In the genomic region with DNA sequence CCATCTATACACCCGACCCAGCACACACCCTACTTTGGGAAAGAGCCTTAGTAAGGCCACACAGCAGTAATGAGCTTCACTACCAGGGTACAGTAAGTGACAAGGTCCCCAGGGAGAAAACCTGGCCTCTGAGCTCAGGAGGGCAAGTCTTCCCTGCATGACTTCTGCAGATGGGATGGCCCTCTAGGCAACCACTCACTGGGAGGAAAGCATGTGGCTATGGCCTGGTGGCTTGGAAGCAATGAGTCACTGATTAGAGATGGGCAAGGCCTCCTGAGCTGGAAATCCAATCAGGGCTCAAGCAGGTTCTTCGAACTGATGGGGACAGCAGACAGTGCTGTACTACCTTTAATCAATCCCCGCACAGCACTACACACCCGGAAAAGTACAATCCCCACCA, we compare ENCODE assay signal across 11 mouse cellular contexts. TPM values are rescaled to one million over a fixed set of nuclear protein-coding genes. Genes with fewer than 3 reads are reported as not detected.
DNase-seq lines count a peak whose midpoint lies in the region; ATAC-seq and TF ChIP-seq lines count a peak whose summit lies in the region.
"Had no signal": no experiment of that assay in that cellular context is flagged by ENCODE, and none has a peak within 500 bp of the region (broad histone marks: within the 10 kb centered on the region; RNA-seq: fewer than 3 reads in every experiment).

No protein-coding gene starts in this region.

- no peak for ATAC-seq in embryonic facial prominence, embryonic 13.5 days (ENCODE audit: insufficient number of reproducible peaks, insufficient read depth, low FRiP score, low TSS enrichment, low read depth)
- ATAC-seq in stomach, postnatal 0 days (ENCODE audit: low FRiP score, low TSS enrichment), result peak; percentile 18; the same call in 1 of the 2 replicates

- DNase-seq in embryonic facial prominence, embryonic 10.5 days (ENCODE audit: low spot score), result no peak
- DNase-seq in kidney, adult 2 months, result peak; percentile 26
- no peak for DNase-seq in kidney, postnatal 14 days
- peak; percentile 38 for DNase-seq in testis, postnatal 10 days (ENCODE audit: low spot score)
- DNase-seq in testis, postnatal 14 days (ENCODE audit: low spot score), result no peak
- peak; percentile 48 for DNase-seq in stomach, postnatal 0 days (ENCODE audit: low spot score)
- DNase-seq in thymus, adult 18-20 months, result no peak

- 82% methylated on average over 4 of the region's 4 CpGs for WGBS in embryonic facial prominence, embryonic 13.5 days
- WGBS in embryonic facial prominence, embryonic 10.5 days, result 88% methylated on average over 4 of the region's 4 CpGs
- 64% methylated on average over 4 of the region's 4 CpGs for WGBS in kidney, adult 2 months
- WGBS in stomach, postnatal 0 days, result 75% methylated on average over 4 of the region's 4 CpGs

- no peaks in the 10 kb centered on the region for H3K9me3 ChIP-seq in embryonic facial prominence, embryonic 13.5 days
- H3K9me3 ChIP-seq in embryonic facial prominence, embryonic 10.5 days, result 0 out of 2 replicates have a peak, but pooled peaks cover 2% of the 10 kb centered on the region
- no peaks in the 10 kb centered on the region for H3K9me3 ChIP-seq in stomach, postnatal 0 days (ENCODE audit: control insufficient read depth, low read length)
- H3K9me3 ChIP-seq: liver, embryonic 15.5 days had no signal

- H3K4me3 ChIP-seq in embryonic facial prominence, embryonic 13.5 days, result no peak overlapping the region
- H3K4me3 ChIP-seq in embryonic facial prominence, embryonic 10.5 days, result no peak overlapping the region
- no peak overlapping the region for H3K4me3 ChIP-seq in kidney, adult 2 months (ENCODE audit: insufficient read depth, low read depth, low read length)
- H3K4me3 ChIP-seq in stomach, postnatal 0 days (ENCODE audit: low read depth, low read length), result no peak overlapping the region
- H3K4me3 ChIP-seq: liver, embryonic 15.5 days had no signal

- TF ChIP-seq EP300 in stomach, postnatal 0 days (optimal IDR thresholded peaks at IDR 0.05), result no peak

- H3K4me1 ChIP-seq in embryonic facial prominence, embryonic 13.5 days, result peaks cover 53% of the 10 kb centered on the region
- H3K4me1 ChIP-seq in embryonic facial prominence, embryonic 10.5 days, result peaks cover 53% of the 10 kb centered on the region
- peaks cover 31% of the 10 kb centered on the region for H3K4me1 ChIP-seq in kidney, adult 2 months (ENCODE audit: control insufficient read depth, insufficient read depth, low read length)
- H3K4me1 ChIP-seq in stomach, postnatal 0 days (replicated peaks; ENCODE audit: control insufficient read depth, insufficient read depth), result peaks cover 2% of the 10 kb centered on the region; the same call in 1 of the 2 replicates

- no peaks in the 10 kb centered on the region for H3K27me3 ChIP-seq in embryonic facial prominence, embryonic 13.5 days
- H3K27me3 ChIP-seq in embryonic facial prominence, embryonic 10.5 days (replicated peaks; ENCODE audit: low read depth, poor library complexity, severe bottlenecking), result no peaks in the 10 kb centered on the region
- H3K27me3 ChIP-seq in kidney, adult 2 months (replicated peaks; ENCODE audit: control insufficient read depth, insufficient read depth, low read length), result no peaks in the 10 kb centered on the region
- H3K27me3 ChIP-seq in stomach, postnatal 0 days (ENCODE audit: control insufficient read depth, insufficient read depth, low read length), result no peaks in the 10 kb centered on the region
- H3K27me3 ChIP-seq: liver, embryonic 15.5 days had no signal

- TF ChIP-seq CTCF in kidney, adult 2 months (conservative IDR thresholded peaks at IDR 0.05; ENCODE audit: insufficient read depth, insufficient read length, low read depth, low read length), result no peak
- no peak for TF ChIP-seq CTCF in stomach, postnatal 0 days (IDR thresholded peaks at IDR 0.05; ENCODE audit: low read depth)

- no peak overlapping the region for H3K27ac ChIP-seq in embryonic facial prominence, embryonic 13.5 days
- H3K27ac ChIP-seq in embryonic facial prominence, embryonic 10.5 days (replicated peaks), result no peak overlapping the region
- H3K27ac ChIP-seq in kidney, adult 2 months (ENCODE audit: insufficient read depth, low read depth, low read length), result no peak overlapping the region
- no peak overlapping the region for H3K27ac ChIP-seq in stomach, postnatal 0 days (replicated peaks)
- H3K27ac ChIP-seq: liver, embryonic 15.5 days had no signal

- no peak overlapping the region for H3K4me2 ChIP-seq in embryonic facial prominence, embryonic 13.5 days
- no peak overlapping the region for H3K4me2 ChIP-seq in stomach, postnatal 0 days (replicated peaks; ENCODE audit: low read depth)
- H3K4me2 ChIP-seq: liver, embryonic 15.5 days had no signal

- peak overlapping the region; percentile 36; the same call in 1 of the 2 replicates for H3K9ac ChIP-seq in embryonic facial prominence, embryonic 13.5 days
- no peak overlapping the region for H3K9ac ChIP-seq in stomach, postnatal 0 days (ENCODE audit: low read length)
- H3K9ac ChIP-seq: liver, embryonic 15.5 days had no signal

- peaks cover 72% of the 10 kb centered on the region for H3K36me3 ChIP-seq in embryonic facial prominence, embryonic 13.5 days
- peaks cover 83% of the 10 kb centered on the region for H3K36me3 ChIP-seq in embryonic facial prominence, embryonic 10.5 days (replicated peaks)
- H3K36me3 ChIP-seq in kidney, adult 2 months (ENCODE audit: control insufficient read depth, insufficient read depth, low read length), result no peaks in the 10 kb centered on the region; the same call in 1 of the 2 replicates
- peaks cover 18% of the 10 kb centered on the region for H3K36me3 ChIP-seq in stomach, postnatal 0 days (ENCODE audit: control insufficient read depth, insufficient read depth, low read length)

- TF ChIP-seq POLR2A in kidney, adult 2 months (IDR thresholded peaks at IDR 0.05; ENCODE audit: low read depth, low read length), result no peak

RNA-seq across cellular contexts. Expression of a gene that starts 4.9 kb away (rescaled TPM):
- 69.2 and 77.7 TPM in 2 replicates for polyA plus RNA-seq in embryonic facial prominence, embryonic 13.5 days (2015; fragmentation: Nextera tagmentation; extraction: Ambion mirVana)
- polyA plus RNA-seq in embryonic facial prominence, embryonic 10.5 days (2016; fragmentation: Nextera tagmentation; extraction: Ambion mirVana), result 77.5 and 81.3 TPM in 2 replicates
- 84.9 and 93.7 TPM in 2 replicates for polyA plus RNA-seq in kidney, adult 2 months (2012; rRNA removed)
- polyA plus RNA-seq in stomach, postnatal 0 days (2015; fragmentation: Nextera tagmentation; extraction: Ambion mirVana), result 51.0 and 53.4 TPM in 2 replicates

RNA-seq across cellular contexts. Expression of a gene that starts 8.2 kb away (rescaled TPM):
- polyA plus RNA-seq in embryonic facial prominence, embryonic 13.5 days (2015; fragmentation: Nextera tagmentation; extraction: Ambion mirVana), result 0.25 and 0.32 TPM in 2 replicates
- polyA plus RNA-seq in embryonic facial prominence, embryonic 10.5 days (2016; fragmentation: Nextera tagmentation; extraction: Ambion mirVana), result 0.09 and 0.16 TPM in 2 replicates
- polyA plus RNA-seq in kidney, adult 2 months (2012; rRNA removed), result not detected in 2 replicates
- 0.11 TPM in 1 of 2 replicates, not detected in the other for polyA plus RNA-seq in stomach, postnatal 0 days (2015; fragmentation: Nextera tagmentation; extraction: Ambion mirVana)
- polyA plus RNA-seq: liver, embryonic 15.5 days; neural tube, embryonic 11.5 days had no signal

RNA-seq across cellular contexts. Expression of a gene that starts 17.0 kb away (rescaled TPM):
- 72.2 and 74.2 TPM in 2 replicates for polyA plus RNA-seq in embryonic facial prominence, embryonic 13.5 days (2015; fragmentation: Nextera tagmentation; extraction: Ambion mirVana)
- polyA plus RNA-seq in embryonic facial prominence, embryonic 10.5 days (2016; fragmentation: Nextera tagmentation; extraction: Ambion mirVana), result 60.0 and 63.1 TPM in 2 replicates
- polyA plus RNA-seq in kidney, adult 2 months (2012; rRNA removed), result 55.9 and 57.4 TPM in 2 replicates
- polyA plus RNA-seq in stomach, postnatal 0 days (2015; fragmentation: Nextera tagmentation; extraction: Ambion mirVana), result 70.7 and 72.2 TPM in 2 replicates

RNA-seq across cellular contexts. Expression of a gene that starts 19.1 kb away (rescaled TPM):
- polyA plus RNA-seq in embryonic facial prominence, embryonic 13.5 days (2015; fragmentation: Nextera tagmentation; extraction: Ambion mirVana), result 2.2 and 5.2 TPM in 2 replicates
- polyA plus RNA-seq in embryonic facial prominence, embryonic 10.5 days (2016; fragmentation: Nextera tagmentation; extraction: Ambion mirVana), result 1.3 TPM in 1 of 2 replicates, not detected in the other
- polyA plus RNA-seq in kidney, adult 2 months (2012; rRNA removed), result not detected in 2 replicates
- not detected in 2 replicates for polyA plus RNA-seq in stomach, postnatal 0 days (2015; fragmentation: Nextera tagmentation; extraction: Ambion mirVana)
- polyA plus RNA-seq: heart, embryonic 16.5 days; liver, embryonic 15.5 days; neural tube, embryonic 11.5 days had no signal

RNA-seq across cellular contexts. Expression of a gene that starts 19.2 kb away (rescaled TPM):
- 60.5 and 96.6 TPM in 2 replicates for polyA plus RNA-seq in embryonic facial prominence, embryonic 13.5 days (2015; fragmentation: Nextera tagmentation; extraction: Ambion mirVana)
- 0.62 and 1.5 TPM in 2 replicates for polyA plus RNA-seq in embryonic facial prominence, embryonic 10.5 days (2016; fragmentation: Nextera tagmentation; extraction: Ambion mirVana)
- 6.4 and 7.7 TPM in 2 replicates for polyA plus RNA-seq in kidney, adult 2 months (2012; rRNA removed)
- 7.3 and 8.7 TPM in 2 replicates for polyA plus RNA-seq in stomach, postnatal 0 days (2015; fragmentation: Nextera tagmentation; extraction: Ambion mirVana)

Comparison
In these comparisons a context has a peak if more than half of its experiments do, and no peak if none do; other contexts are left out.
1. DNase-seq: peak in kidney, adult 2 months (single experiment), testis, postnatal 10 days (single experiment) and stomach, postnatal 0 days (single experiment); none in embryonic facial prominence, embryonic 10.5 days (single experiment), kidney, postnatal 14 days (single experiment), testis, postnatal 14 days (single experiment) and thymus, adult 18-20 months (0 of 2).